Mouse (Mus musculus): ENCODE results near the gene Gm21887. TPM values are rescaled to one million over a fixed set of nuclear protein-coding genes. Genes with fewer than 3 reads are reported as not detected.
"Not testable (repeated sequence)": the region's sequence is repeated elsewhere in the genome, so short reads cannot be mapped to it uniquely, and the experiment has no call there.

Gene Gm21887
- polyA plus RNA-seq, 1 experiment from 2014 or later = 106 TPM

GRCm38 (mm10) chrX:169987368-169987837 lies 22.1 kb upstream of the Gm21887 start:
- DNase-seq (ENCODE audit: low spot score) (peak; percentile 32), ATAC-seq (replicated peaks; ENCODE audit: low FRiP score, low read depth) (0 out of 2 replicates have a peak, but pooled peaks have one; percentile 2)
- H3K27ac ChIP-seq; H3K4me3 ChIP-seq (replicated peaks; ENCODE audit: low read depth, low read length); H3K9ac ChIP-seq (ENCODE audit: low read depth, low read length); H3K27me3 ChIP-seq (ENCODE audit: insufficient read depth, low read length); H3K4me1 ChIP-seq (replicated peaks; ENCODE audit: insufficient read depth, low read length): not testable (repeated sequence)
- 73% methylated on average over 28 of the region's 28 CpGs for WGBS
- peaks cover 22% of the 10 kb centered on the region; the same call in 1 of the 2 replicates for H3K9me3 ChIP-seq (replicated peaks; ENCODE audit: low read length)
- peaks cover 19% of the 10 kb centered on the region for H3K36me3 ChIP-seq (ENCODE audit: insufficient read depth, low read length)
- peak overlapping the region; percentile 6; the same call in 1 of the 2 replicates for H3K4me2 ChIP-seq (ENCODE audit: low read length)

GRCm38 (mm10) chrX:169988571-169989218 lies 20.8 kb upstream of the Gm21887 start:
- H3K27me3 ChIP-seq (ENCODE audit: insufficient read depth, low read length); H3K4me1 ChIP-seq (replicated peaks; ENCODE audit: insufficient read depth, low read length); H3K4me2 ChIP-seq (ENCODE audit: low read length); H3K9ac ChIP-seq (ENCODE audit: low read depth, low read length); H3K4me3 ChIP-seq (replicated peaks; ENCODE audit: low read depth, low read length); H3K27ac ChIP-seq; ATAC-seq (replicated peaks; ENCODE audit: low FRiP score, low read depth): not testable (repeated sequence)
- WGBS = 82% methylated on average over 56 of the region's 56 CpGs
- peak; percentile 14 for DNase-seq (ENCODE audit: low spot score)
- Histone ChIP-seq H3K9me3 (replicated peaks; ENCODE audit: low read length) (peaks cover 22% of the 10 kb centered on the region; the same call in 1 of the 2 replicates), H3K36me3 (ENCODE audit: insufficient read depth, low read length) (peaks cover 19% of the 10 kb centered on the region)

DNA sequence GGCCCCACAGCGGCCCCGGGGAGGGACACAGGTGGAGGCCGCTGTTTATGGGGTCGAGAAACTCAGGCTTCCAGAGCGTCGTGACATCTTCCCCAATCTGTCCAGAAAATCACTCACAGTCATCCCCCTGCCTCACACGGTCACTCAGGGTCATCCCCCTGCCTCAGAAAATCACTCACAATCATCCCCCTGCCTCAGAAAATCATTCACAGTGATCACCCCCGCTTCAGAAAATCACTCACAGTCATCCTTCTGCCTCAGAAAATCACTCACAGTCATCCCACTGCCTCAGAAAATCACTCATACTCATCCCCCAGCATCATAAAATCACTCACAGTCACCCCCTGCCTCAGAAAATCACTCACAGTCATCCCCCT lies 20.3 kb upstream of the Gm21887 start:
- not testable (repeated sequence) for H3K4me2 ChIP-seq (ENCODE audit: low read length); ATAC-seq (replicated peaks; ENCODE audit: low FRiP score, low read depth); H3K4me1 ChIP-seq (replicated peaks; ENCODE audit: insufficient read depth, low read length); H3K9ac ChIP-seq (ENCODE audit: low read depth, low read length); H3K27ac ChIP-seq; H3K4me3 ChIP-seq (replicated peaks; ENCODE audit: low read depth, low read length); H3K27me3 ChIP-seq (ENCODE audit: insufficient read depth, low read length)
- Histone ChIP-seq H3K36me3 (ENCODE audit: insufficient read depth, low read length) (peaks cover 19% of the 10 kb centered on the region), H3K9me3 (replicated peaks; ENCODE audit: low read length) (peaks cover 22% of the 10 kb centered on the region; the same call in 1 of the 2 replicates)
- DNase-seq (ENCODE audit: low spot score) = peak; percentile 46
- WGBS = 74% methylated on average over 8 of the region's 8 CpGs

DNA sequence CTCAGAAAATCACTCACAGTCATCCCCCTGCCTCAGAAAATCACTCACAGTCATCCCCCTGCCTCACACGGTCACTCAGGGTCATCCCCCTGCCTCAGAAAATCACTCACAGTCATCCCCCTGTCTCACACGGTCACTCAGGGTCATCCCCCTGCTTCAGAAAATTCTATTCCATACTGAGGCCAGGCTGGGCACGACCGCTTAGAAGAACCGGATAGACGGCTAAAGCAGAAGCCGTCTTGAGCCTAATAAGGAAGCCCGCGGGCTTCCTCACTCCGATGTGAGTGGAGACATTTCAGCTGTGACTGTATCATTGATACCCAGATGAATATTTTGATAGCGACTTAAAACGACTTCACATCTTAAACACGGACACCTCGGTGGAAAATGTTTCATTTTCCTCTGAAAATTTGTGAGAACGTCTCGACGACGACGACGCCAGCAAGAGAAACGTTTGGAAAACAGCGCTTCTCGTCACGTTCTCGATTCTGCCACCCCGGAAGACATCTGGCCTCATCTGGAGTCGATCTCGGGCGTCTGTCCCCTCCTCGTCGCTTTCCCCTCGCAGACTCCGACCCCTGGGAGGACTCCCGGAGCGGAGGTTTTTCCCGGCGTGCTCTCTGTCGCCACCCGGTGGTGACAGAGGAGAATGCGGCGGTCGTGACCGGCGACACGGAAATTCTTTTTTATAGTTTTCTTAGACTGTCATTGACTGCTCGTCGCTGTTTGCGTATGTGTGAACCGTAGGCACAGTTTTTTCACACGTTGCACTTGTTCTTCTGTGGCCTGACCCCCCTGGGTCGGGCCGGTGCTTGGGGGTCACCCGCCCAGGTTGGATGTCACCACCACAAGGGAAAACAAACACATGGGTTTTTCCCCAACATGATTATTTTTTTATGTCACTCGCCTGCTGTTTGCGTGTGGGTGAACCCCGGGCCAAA lies 19.5 kb upstream of the Gm21887 start:
- peaks cover 25% of the 10 kb centered on the region; the same call in 1 of the 2 replicates for H3K9me3 ChIP-seq (replicated peaks; ENCODE audit: low read length)
- peak; percentile 27 for DNase-seq (ENCODE audit: low spot score)
- peaks cover 13% of the 10 kb centered on the region for H3K36me3 ChIP-seq (ENCODE audit: insufficient read depth, low read length)
- H3K27me3 ChIP-seq (ENCODE audit: insufficient read depth, low read length); H3K4me1 ChIP-seq (replicated peaks; ENCODE audit: insufficient read depth, low read length); H3K9ac ChIP-seq (ENCODE audit: low read depth, low read length); ATAC-seq (replicated peaks; ENCODE audit: low FRiP score, low read depth); H3K27ac ChIP-seq; H3K4me3 ChIP-seq (replicated peaks; ENCODE audit: low read depth, low read length): not testable (repeated sequence)
- H3K4me2 ChIP-seq (ENCODE audit: low read length) = peak overlapping the region; percentile 1; the same call in 1 of the 2 replicates
- WGBS = 53% methylated on average over 56 of the region's 56 CpGs

- H3K4me1 ChIP-seq (replicated peaks; ENCODE audit: insufficient read depth, low read length); H3K9ac ChIP-seq (ENCODE audit: low read depth, low read length); H3K27ac ChIP-seq; H3K4me3 ChIP-seq (replicated peaks; ENCODE audit: low read depth, low read length); DNase-seq (ENCODE audit: low spot score); H3K27me3 ChIP-seq (ENCODE audit: insufficient read depth, low read length): not testable (repeated sequence)
- Histone ChIP-seq H3K4me2 (ENCODE audit: low read length) (peak overlapping the region; percentile 17), H3K36me3 (ENCODE audit: insufficient read depth, low read length) (peaks cover 11% of the 10 kb centered on the region), H3K9me3 (replicated peaks; ENCODE audit: low read length) (peaks cover 24% of the 10 kb centered on the region; the same call in 1 of the 2 replicates)
- WGBS = 27% methylated on average over 28 of the region's 28 CpGs
- ATAC-seq (replicated peaks; ENCODE audit: low FRiP score, low read depth) = peak; percentile 63
Observed at GRCm38 (mm10) chrX:169991128-169991873, 18.2 kb upstream of the Gm21887 start.

GRCm38 (mm10) chrX:169992086-169992930 lies 17.2 kb upstream of the Gm21887 start:
- not testable (repeated sequence) for DNase-seq (ENCODE audit: low spot score); H3K9ac ChIP-seq (ENCODE audit: low read depth, low read length); H3K4me3 ChIP-seq (replicated peaks; ENCODE audit: low read depth, low read length); H3K27me3 ChIP-seq (ENCODE audit: insufficient read depth, low read length); ATAC-seq (replicated peaks; ENCODE audit: low FRiP score, low read depth); H3K4me2 ChIP-seq (ENCODE audit: low read length); H3K27ac ChIP-seq; H3K4me1 ChIP-seq (replicated peaks; ENCODE audit: insufficient read depth, low read length)
- peaks cover 11% of the 10 kb centered on the region for H3K36me3 ChIP-seq (ENCODE audit: insufficient read depth, low read length)
- peaks cover 22% of the 10 kb centered on the region; the same call in 1 of the 2 replicates for H3K9me3 ChIP-seq (replicated peaks; ENCODE audit: low read length)
- WGBS = 43% methylated on average over 15 of the region's 15 CpGs

DNA sequence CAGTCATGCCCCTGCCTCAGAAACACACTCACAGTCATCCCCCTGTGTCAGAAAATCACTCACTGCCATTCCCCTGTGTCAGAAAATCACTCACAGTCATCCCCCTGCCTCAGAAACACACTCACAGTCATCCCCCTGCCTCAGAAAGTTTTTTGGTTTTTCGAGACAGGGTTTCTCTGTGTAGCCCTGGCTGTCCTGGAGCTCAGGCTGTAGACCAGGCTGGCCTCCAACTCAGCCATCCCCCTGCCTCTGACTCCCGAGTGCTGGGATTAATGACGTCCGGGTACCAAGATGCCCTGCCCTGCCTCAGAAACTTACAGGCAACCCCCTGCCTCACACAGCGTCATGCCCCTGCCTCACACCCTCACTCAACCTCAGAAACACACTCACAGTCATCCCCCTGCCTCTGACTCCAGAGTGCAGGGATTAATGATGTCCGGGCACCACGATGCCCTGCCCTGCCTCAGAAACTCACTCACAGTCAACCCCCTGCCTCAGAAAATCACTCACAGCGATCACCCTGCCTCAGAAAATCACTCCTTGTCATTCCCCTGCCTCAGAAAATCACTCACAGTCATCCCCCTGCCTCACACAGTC lies 16.4 kb upstream of the Gm21887 start:
- DNase-seq (ENCODE audit: low spot score); H3K4me3 ChIP-seq (replicated peaks; ENCODE audit: low read depth, low read length); H3K4me2 ChIP-seq (ENCODE audit: low read length); H3K27me3 ChIP-seq (ENCODE audit: insufficient read depth, low read length); ATAC-seq (replicated peaks; ENCODE audit: low FRiP score, low read depth); H3K4me1 ChIP-seq (replicated peaks; ENCODE audit: insufficient read depth, low read length); H3K9ac ChIP-seq (ENCODE audit: low read depth, low read length); H3K27ac ChIP-seq: not testable (repeated sequence)
- 60% methylated on average over 8 of the region's 8 CpGs for WGBS
- H3K36me3 ChIP-seq (ENCODE audit: insufficient read depth, low read length) = peaks cover 11% of the 10 kb centered on the region
- peaks cover 18% of the 10 kb centered on the region; the same call in 1 of the 2 replicates for H3K9me3 ChIP-seq (replicated peaks; ENCODE audit: low read length)

Data from kidney, postnatal 0 days (tissue).